Comparison of ENCODE assay signal across 8 mouse cellular contexts in genomic region chr14:8099561-8100021, GRCm38 (mm10). TPM values are rescaled to one million over a fixed set of nuclear protein-coding genes. Genes with fewer than 3 reads are reported as not detected.
DNase-seq lines count a peak whose midpoint lies in the region; ATAC-seq lines count a peak whose summit lies in the region.

No protein-coding gene starts in this region.

- H3K4me2 ChIP-seq in kidney, embryonic 15.5 days: peak overlapping the region; percentile 60; the same call in 1 of the 2 replicates
- H3K4me2 ChIP-seq in hindbrain, embryonic 16.5 days (ENCODE audit: low read length): peak overlapping the region; percentile 88

- H3K27ac ChIP-seq in kidney, embryonic 15.5 days: no peak overlapping the region
- H3K27ac ChIP-seq in embryonic facial prominence, embryonic 10.5 days (replicated peaks): no peak overlapping the region
- H3K27ac ChIP-seq in hindbrain, embryonic 16.5 days (ENCODE audit: low read depth, low read length): no peak overlapping the region

- no peak for ATAC-seq in kidney, embryonic 15.5 days (replicated peaks; ENCODE audit: low FRiP score)
- ATAC-seq in CD4-positive, CD25-positive, alpha-beta regulatory T cell, adult 4 months: peak; percentile 55
- no peak for ATAC-seq in hindbrain, embryonic 16.5 days
- ATAC-seq in megakaryocyte, adult 5-6 weeks (ENCODE audit: poor library complexity, severe bottlenecking): peak; percentile 79
- no peak for ATAC-seq in erythroid progenitor cell, adult 5-6 weeks (replicated peaks; ENCODE audit: low FRiP score, poor library complexity, severe bottlenecking)

- no peaks in the 10 kb centered on the region for H3K9me3 ChIP-seq in kidney, embryonic 15.5 days (replicated peaks)
- no peaks in the 10 kb centered on the region for H3K9me3 ChIP-seq in embryonic facial prominence, embryonic 10.5 days
- no peaks in the 10 kb centered on the region for H3K9me3 ChIP-seq in hindbrain, embryonic 16.5 days (ENCODE audit: control insufficient read depth, low read length)

- H3K9ac ChIP-seq in kidney, embryonic 15.5 days: no peak overlapping the region
- no peak overlapping the region for H3K9ac ChIP-seq in hindbrain, embryonic 16.5 days (ENCODE audit: low read depth, low read length)

- peaks cover 32% of the 10 kb centered on the region for H3K4me1 ChIP-seq in kidney, embryonic 15.5 days
- H3K4me1 ChIP-seq in embryonic facial prominence, embryonic 10.5 days: peaks cover 14% of the 10 kb centered on the region
- H3K4me1 ChIP-seq in hindbrain, embryonic 16.5 days (ENCODE audit: control insufficient read depth, insufficient read depth, low read depth, low read length): peaks cover 29% of the 10 kb centered on the region

- DNase-seq in kidney, postnatal 25 days: no peak
- DNase-seq in embryonic facial prominence, embryonic 10.5 days (ENCODE audit: low spot score): no peak
- no peak for DNase-seq in frontal cortex, postnatal 14 days (ENCODE audit: low spot score in 2 of 2)

- H3K36me3 ChIP-seq in kidney, embryonic 15.5 days: no peaks in the 10 kb centered on the region
- H3K36me3 ChIP-seq in embryonic facial prominence, embryonic 10.5 days (replicated peaks): no peaks in the 10 kb centered on the region
- no peaks in the 10 kb centered on the region for H3K36me3 ChIP-seq in hindbrain, embryonic 16.5 days (ENCODE audit: control insufficient read depth, insufficient read depth, low read length)

- H3K4me3 ChIP-seq in kidney, embryonic 15.5 days (replicated peaks): peak overlapping the region; percentile 97; the same call in 1 of the 2 replicates
- H3K4me3 ChIP-seq in embryonic facial prominence, embryonic 10.5 days: 0 out of 2 replicates have a peak overlapping the region, but pooled peaks have one; percentile 4
- H3K4me3 ChIP-seq in hindbrain, embryonic 16.5 days (ENCODE audit: low read length): peak overlapping the region; percentile 94

- 61% methylated on average over 10 of the region's 10 CpGs for WGBS in kidney, embryonic 15.5 days
- WGBS in embryonic facial prominence, embryonic 10.5 days: 69% methylated on average over 10 of the region's 10 CpGs
- WGBS in hindbrain, embryonic 16.5 days: 62% methylated on average over 10 of the region's 10 CpGs

- H3K27me3 ChIP-seq in kidney, embryonic 15.5 days: peaks cover 5% of the 10 kb centered on the region; the same call in 1 of the 2 replicates
- H3K27me3 ChIP-seq in embryonic facial prominence, embryonic 10.5 days (replicated peaks; ENCODE audit: low read depth, poor library complexity, severe bottlenecking): no peaks in the 10 kb centered on the region
- H3K27me3 ChIP-seq in hindbrain, embryonic 16.5 days (replicated peaks; ENCODE audit: control insufficient read depth, insufficient read depth, low read length): no peaks in the 10 kb centered on the region

RNA-seq across cellular contexts. Expression of gene Pxk, which starts 1.6 kb away (rescaled TPM):
- 33.7 and 35.1 TPM in 2 replicates for polyA plus RNA-seq in kidney, embryonic 15.5 days (2015; fragmentation: Nextera tagmentation; extraction: Ambion mirVana)
- 10 to 100 TPM; 29.4 to 38.5 TPM for polyA plus RNA-seq in CD4-positive, CD25-positive, alpha-beta regulatory T cell, adult 4 months (2017; shearing (Covaris generic))
- 17.3 and 17.4 TPM in 2 replicates for polyA plus RNA-seq in embryonic facial prominence, embryonic 10.5 days (2016; fragmentation: Nextera tagmentation; extraction: Ambion mirVana)
- 67.9 and 70.4 TPM in 2 replicates for polyA plus RNA-seq in hindbrain, embryonic 16.5 days (2015; fragmentation: Nextera tagmentation; extraction: Ambion mirVana)
- total RNA-seq in megakaryocyte, adult 5-6 weeks (2015): 41.9 and 47.3 TPM in 2 replicates
- 28.0 and 37.9 TPM in 2 replicates for total RNA-seq in megakaryocyte, adult 5-6 weeks (2017)
- total RNA-seq in erythroid progenitor cell, adult 5-6 weeks (2015; ENCODE audit: low replicate concordance): 14.7 and 16.6 TPM in 2 replicates
- total RNA-seq in erythroid progenitor cell, adult 5-6 weeks (2017; ENCODE audit: low replicate concordance): 3.0 and 5.3 TPM in 2 replicates

RNA-seq across cellular contexts. Expression of gene Rpp14, which starts 19.4 kb away (rescaled TPM):
- 53.0 and 55.5 TPM in 2 replicates for polyA plus RNA-seq in kidney, embryonic 15.5 days (2015; fragmentation: Nextera tagmentation; extraction: Ambion mirVana)
- 10 to 100 TPM; 36.6 to 42.7 TPM for polyA plus RNA-seq in CD4-positive, CD25-positive, alpha-beta regulatory T cell, adult 4 months (2017; shearing (Covaris generic))
- 57.0 and 61.5 TPM in 2 replicates for polyA plus RNA-seq in embryonic facial prominence, embryonic 10.5 days (2016; fragmentation: Nextera tagmentation; extraction: Ambion mirVana)
- polyA plus RNA-seq in hindbrain, embryonic 16.5 days (2015; fragmentation: Nextera tagmentation; extraction: Ambion mirVana): 50.1 and 50.8 TPM in 2 replicates
- 14.7 and 14.9 TPM in 2 replicates for total RNA-seq in megakaryocyte, adult 5-6 weeks (2015)
- 12.4 and 13.8 TPM in 2 replicates for total RNA-seq in megakaryocyte, adult 5-6 weeks (2017)
- total RNA-seq in erythroid progenitor cell, adult 5-6 weeks (2015; ENCODE audit: low replicate concordance): 4.2 and 5.0 TPM in 2 replicates
- 6.4 and 6.8 TPM in 2 replicates for total RNA-seq in erythroid progenitor cell, adult 5-6 weeks (2017; ENCODE audit: low replicate concordance)

Comparison
In these comparisons a context has a peak if more than half of its experiments do, and no peak if none do; other contexts are left out.
1. ATAC-seq: peak in CD4-positive, CD25-positive, alpha-beta regulatory T cell, adult 4 months (single experiment) and megakaryocyte, adult 5-6 weeks (single experiment); none in kidney, embryonic 15.5 days (single experiment), hindbrain, embryonic 16.5 days (single experiment) and erythroid progenitor cell, adult 5-6 weeks (single experiment).
2. H3K4me3 ChIP-seq: peak in every context shown above with its lines; median percentile 97 in kidney, embryonic 15.5 days; 94 in hindbrain, embryonic 16.5 days; 4 in embryonic facial prominence, embryonic 10.5 days.